18 mouse cellular contexts compared by ENCODE assay signal in genomic region chr15:80430324-80430723, GRCm38 (mm10).
A peak's percentile ranks its signal among the peaks of the same experiment; 100 is the strongest.
DNase-seq lines count a peak whose midpoint lies in the region; ATAC-seq and TF ChIP-seq lines count a peak whose summit lies in the region.
"Had no signal": no experiment of that assay in that cellular context is flagged by ENCODE, and none has a peak within 500 bp of the region (broad histone marks: within the 10 kb centered on the region; RNA-seq: fewer than 3 reads in every experiment).

No protein-coding gene starts in this region.

- no peak overlapping the region for H3K4me2 ChIP-seq in forebrain, postnatal 0 days (ENCODE audit: low read depth)
- H3K4me2 ChIP-seq in midbrain, embryonic 15.5 days, result no peak overlapping the region
- H3K4me2 ChIP-seq in hindbrain, embryonic 15.5 days, result peak overlapping the region; percentile 30; the same call in 1 of the 2 replicates
- H3K4me2 ChIP-seq: intestine, embryonic 15.5 days had no signal

- 88% methylated on average over 11 of the region's 11 CpGs for WGBS in forebrain, embryonic 10.5 days
- WGBS in forebrain, postnatal 0 days, result 60% methylated on average over 11 of the region's 11 CpGs
- WGBS in midbrain, embryonic 10.5 days, result 82% methylated on average over 11 of the region's 11 CpGs
- 59% methylated on average over 11 of the region's 11 CpGs for WGBS in midbrain, embryonic 15.5 days
- WGBS in hindbrain, embryonic 15.5 days, result 67% methylated on average over 11 of the region's 11 CpGs

- no peaks in the 10 kb centered on the region for H3K9me3 ChIP-seq in forebrain, embryonic 10.5 days
- no peaks in the 10 kb centered on the region for H3K9me3 ChIP-seq in forebrain, postnatal 0 days (ENCODE audit: low read length)
- H3K9me3 ChIP-seq in midbrain, embryonic 10.5 days (replicated peaks), result no peaks in the 10 kb centered on the region
- H3K9me3 ChIP-seq in midbrain, embryonic 15.5 days, result no peaks in the 10 kb centered on the region
- H3K9me3 ChIP-seq in hindbrain, embryonic 15.5 days, result no peaks in the 10 kb centered on the region
- H3K9me3 ChIP-seq: heart, embryonic 10.5 days; intestine, embryonic 15.5 days; megakaryocyte, embryonic 14.5 days had no signal

- H3K4me3 ChIP-seq in forebrain, embryonic 10.5 days, result no peak overlapping the region
- no peak overlapping the region for H3K4me3 ChIP-seq in forebrain, postnatal 0 days (ENCODE audit: low read depth, low read length)
- no peak overlapping the region for H3K4me3 ChIP-seq in midbrain, embryonic 10.5 days
- no peak overlapping the region for H3K4me3 ChIP-seq in midbrain, embryonic 15.5 days
- H3K4me3 ChIP-seq in hindbrain, embryonic 15.5 days, result no peak overlapping the region
- H3K4me3 ChIP-seq: heart, embryonic 10.5 days; intestine, embryonic 15.5 days; megakaryocyte, embryonic 14.5 days; myocyte had no signal

- no peaks in the 10 kb centered on the region for H3K27me3 ChIP-seq in forebrain, embryonic 10.5 days (ENCODE audit: poor library complexity, severe bottlenecking)
- H3K27me3 ChIP-seq in forebrain, postnatal 0 days (ENCODE audit: insufficient read depth, low read length), result no peaks in the 10 kb centered on the region
- H3K27me3 ChIP-seq in midbrain, embryonic 10.5 days (ENCODE audit: low read depth, poor library complexity, severe bottlenecking), result no peaks in the 10 kb centered on the region
- no peaks in the 10 kb centered on the region for H3K27me3 ChIP-seq in midbrain, embryonic 15.5 days (replicated peaks)
- no peaks in the 10 kb centered on the region for H3K27me3 ChIP-seq in hindbrain, embryonic 15.5 days
- H3K27me3 ChIP-seq: intestine, embryonic 15.5 days had no signal

- DNase-seq in forebrain, embryonic 10.5 days (ENCODE audit: extremely low spot score, low spot score), result no peak
- DNase-seq in forebrain, postnatal 0 days, result no peak
- DNase-seq in midbrain, embryonic 10.5 days (ENCODE audit: low spot score), result no peak
- peak; percentile 58 for DNase-seq in retina, embryonic 14.5 days (ENCODE audit: low spot score)
- no peak for DNase-seq in cerebellum, adult 18-20 months
- no peak for DNase-seq in kidney, postnatal 14 days
- DNase-seq: adrenal gland, postnatal 10 days; cerebellum, adult 2 months; heart, postnatal 14 days; lung, postnatal 10 days; thymus, postnatal 4 days had no signal

- peak overlapping the region; percentile 17; the same call in 1 of the 2 replicates for H3K27ac ChIP-seq in forebrain, embryonic 10.5 days
- H3K27ac ChIP-seq in forebrain, postnatal 0 days (ENCODE audit: low read depth, low read length), result no peak overlapping the region
- H3K27ac ChIP-seq in midbrain, embryonic 10.5 days (replicated peaks), result 0 out of 2 replicates have a peak overlapping the region, but pooled peaks have one; percentile 9
- no peak overlapping the region for H3K27ac ChIP-seq in midbrain, embryonic 15.5 days
- no peak overlapping the region; the same call in 1 of the 2 replicates for H3K27ac ChIP-seq in hindbrain, embryonic 15.5 days (replicated peaks)
- H3K27ac ChIP-seq: heart, embryonic 10.5 days; intestine, embryonic 15.5 days had no signal

- H3K4me1 ChIP-seq in forebrain, embryonic 10.5 days, result peaks cover 18% of the 10 kb centered on the region
- no peaks in the 10 kb centered on the region for H3K4me1 ChIP-seq in forebrain, postnatal 0 days (ENCODE audit: insufficient read depth)
- H3K4me1 ChIP-seq in midbrain, embryonic 10.5 days, result peaks cover 24% of the 10 kb centered on the region
- H3K4me1 ChIP-seq in midbrain, embryonic 15.5 days, result peaks cover 2% of the 10 kb centered on the region; the same call in 1 of the 2 replicates
- 0 out of 2 replicates have a peak, but pooled peaks cover 5% of the 10 kb centered on the region for H3K4me1 ChIP-seq in hindbrain, embryonic 15.5 days (replicated peaks)
- H3K4me1 ChIP-seq: intestine, embryonic 15.5 days; megakaryocyte, embryonic 14.5 days had no signal

- no peak for ATAC-seq in forebrain, postnatal 0 days
- no peak for ATAC-seq in midbrain, embryonic 15.5 days (replicated peaks)
- ATAC-seq in hindbrain, embryonic 15.5 days (ENCODE audit: low FRiP score, low read depth), result no peak
- ATAC-seq: CD4-positive, CD25-positive, alpha-beta regulatory T cell, adult 4 months; intestine, embryonic 15.5 days had no signal

- no peak overlapping the region for H3K9ac ChIP-seq in forebrain, postnatal 0 days
- H3K9ac ChIP-seq in midbrain, embryonic 15.5 days, result no peak overlapping the region
- H3K9ac ChIP-seq in hindbrain, embryonic 15.5 days, result no peak overlapping the region
- H3K9ac ChIP-seq: intestine, embryonic 15.5 days had no signal

- TF ChIP-seq CTCF in forebrain, postnatal 0 days (IDR thresholded peaks at IDR 0.05; ENCODE audit: low read depth), result no peak

- H3K36me3 ChIP-seq in forebrain, embryonic 10.5 days (replicated peaks), result no peaks in the 10 kb centered on the region
- H3K36me3 ChIP-seq in forebrain, postnatal 0 days (ENCODE audit: insufficient read depth), result no peaks in the 10 kb centered on the region
- H3K36me3 ChIP-seq in midbrain, embryonic 10.5 days, result no peaks in the 10 kb centered on the region
- no peaks in the 10 kb centered on the region for H3K36me3 ChIP-seq in midbrain, embryonic 15.5 days (replicated peaks)
- no peaks in the 10 kb centered on the region for H3K36me3 ChIP-seq in hindbrain, embryonic 15.5 days
- H3K36me3 ChIP-seq: heart, embryonic 10.5 days; intestine, embryonic 15.5 days had no signal

Comparison
In these comparisons a context has a peak if more than half of its experiments do, and no peak if none do; other contexts are left out.
1. H3K27ac ChIP-seq: peak in forebrain, embryonic 10.5 days (single experiment) and midbrain, embryonic 10.5 days (single experiment); none in forebrain, postnatal 0 days (single experiment), midbrain, embryonic 15.5 days (single experiment) and hindbrain, embryonic 15.5 days (single experiment).